Mouse (Mus musculus) gastrocnemius, postnatal 36 days (tissue): ENCODE measurements around the gene Ccser1. TPM values are rescaled to one million over a fixed set of nuclear protein-coding genes. Genes with fewer than 3 reads are reported as not detected.
"Not testable (repeated sequence)": the region's sequence is repeated elsewhere in the genome, so short reads cannot be mapped to it uniquely, and the experiment has no call there.

Experiments
- DNase-seq, 2 experiments: peaks; one replicate each; pipeline ENCODE4 v3.0.0; 2022
- intact Hi-C: fragments of 180-260 bp; cut with DNase I; formaldehyde crosslinking; loops from one replicate; pipeline ENCODE4 v1.15.1; 2025
- total RNA-seq, 2 experiments: library from RNA; stranded (reverse); gene quantifications; 2 replicates each; pipeline ENCODE4 v1.2.3; 2021

The Ccser1 gene
- total RNA-seq, 2 experiments from 2014 or later = 0.52 to 1.3 TPM

GRCm38 (mm10) chr6:61217717-61218116 is 37.6 kb downstream of the Ccser1 start:
- DNase-seq = no peak
- intact Hi-C loops = no loop called here

- no peak for DNase-seq
- intact Hi-C loops = no loop called here
Measured at GRCm38 (mm10) chr6:61223563-61223962, 43.4 kb downstream of the Ccser1 start.

GRCm38 (mm10) chr6:61225302-61225701 is 45.2 kb downstream of the Ccser1 start:
- DNase-seq = no peak
- intact Hi-C loops = no loop called here

GRCm38 (mm10) chr6:61230058-61230718 is 50.1 kb downstream of the Ccser1 start:
- intact Hi-C loops = no loop called here

GRCm38 (mm10) chr6:61233060-61233459 is 52.9 kb downstream of the Ccser1 start:
- intact Hi-C loops = no loop called here

More at GRCm38 (mm10) chr6:61230058-61230718, 50.1 kb downstream of the Ccser1 start:
- no peak for DNase-seq

GRCm38 (mm10) chr6:61233548-61234187 is 53.5 kb downstream of the Ccser1 start:
- no peak for DNase-seq
- intact Hi-C loops = no loop called here

More at GRCm38 (mm10) chr6:61233060-61233459, 52.9 kb downstream of the Ccser1 start:
- no peak for DNase-seq

- intact Hi-C loops = no loop called here
- no peak for DNase-seq
Measured at GRCm38 (mm10) chr6:61240618-61241017, 60.5 kb downstream of the Ccser1 start.

GRCm38 (mm10) chr6:61242556-61242955 is 62.4 kb downstream of the Ccser1 start:
- intact Hi-C loops = no loop called here
- no peak for DNase-seq

- no peak for DNase-seq
- intact Hi-C loops = no loop called here
Measured at GRCm38 (mm10) chr6:61246523-61246922, 66.4 kb downstream of the Ccser1 start.

GRCm38 (mm10) chr6:61247842-61248472 is 67.8 kb downstream of the Ccser1 start:
- no peak for DNase-seq
- intact Hi-C loops = no loop called here

GRCm38 (mm10) chr6:61248700-61249099 is 68.6 kb downstream of the Ccser1 start:
- intact Hi-C loops = no loop called here
- DNase-seq = no peak

- intact Hi-C loops = no loop called here
- DNase-seq = no peak
Measured at GRCm38 (mm10) chr6:61251232-61251631, 71.1 kb downstream of the Ccser1 start.

- intact Hi-C loops = no loop called here
- DNase-seq = no peak
Measured at GRCm38 (mm10) chr6:61252912-61253311, 72.8 kb downstream of the Ccser1 start.

- DNase-seq, intact Hi-C loops: not testable (repeated sequence)
Measured at GRCm38 (mm10) chr6:61255874-61256273, 75.8 kb downstream of the Ccser1 start.

GRCm38 (mm10) chr6:61258847-61259634 is 78.9 kb downstream of the Ccser1 start:
- DNase-seq = no peak
- intact Hi-C loops = no loop called here

GRCm38 (mm10) chr6:61261381-61261780 is 81.3 kb downstream of the Ccser1 start:
- intact Hi-C loops = no loop called here
- no peak for DNase-seq

- DNase-seq = no peak
- intact Hi-C loops = no loop called here
Measured at GRCm38 (mm10) chr6:61262448-61262847, 82.3 kb downstream of the Ccser1 start.

GRCm38 (mm10) chr6:61263291-61263690 is 83.2 kb downstream of the Ccser1 start:
- intact Hi-C loops = no loop called here
- DNase-seq = no peak

- no peak for DNase-seq
- intact Hi-C loops = no loop called here
Measured at GRCm38 (mm10) chr6:61271033-61271432, 90.9 kb downstream of the Ccser1 start.

- no peak for DNase-seq
Measured at GRCm38 (mm10) chr6:61273430-61273829, 93.3 kb downstream of the Ccser1 start.

GRCm38 (mm10) chr6:61279506-61279905 is 99.4 kb downstream of the Ccser1 start:
- intact Hi-C loops = no loop called here

More at GRCm38 (mm10) chr6:61273430-61273829, 93.3 kb downstream of the Ccser1 start:
- intact Hi-C loops = no loop called here

More at GRCm38 (mm10) chr6:61279506-61279905, 99.4 kb downstream of the Ccser1 start:
- DNase-seq = peak in 1 of 2 experiments; percentile 15
